Mouse (Mus musculus) kidney, embryonic 15.5 days (tissue): ENCODE measurements around the gene Pinlyp. TPM values are rescaled to one million over a fixed set of nuclear protein-coding genes. Genes with fewer than 3 reads are reported as not detected.

Experiments used
- ATAC-seq: fragments of 200-750 bp; cut with Nextera tagmentation; replicated peaks from 2 replicates; pipeline ENCODE4 v1.8.0; 2017; ENCODE audit warnings: moderate TSS enrichment; ENCODE audit not compliant: low FRiP score
- H3K27ac ChIP-seq: fragments of 300-500 bp; sonication (generic); 2 replicates; pipeline ENCODE4 v1.5.1; 2015; ENCODE audit warnings: mild to moderate bottlenecking, inconsistent platforms
- H3K27me3 ChIP-seq: fragments of 300-500 bp; sonication (generic); 2 replicates; pipeline ENCODE4 v1.6.1; 2015; ENCODE audit warnings: inconsistent platforms
- H3K36me3 ChIP-seq: fragments of 300-500 bp; sonication (generic); 2 replicates; pipeline ENCODE4 v1.6.1; 2015; ENCODE audit warnings: inconsistent platforms
- H3K4me1 ChIP-seq: fragments of 300-500 bp; sonication (generic); 2 replicates; pipeline ENCODE4 v1.6.1; 2015; ENCODE audit warnings: inconsistent platforms
- H3K4me2 ChIP-seq: fragments of 300-500 bp; sonication (generic); 2 replicates; pipeline ENCODE4 v1.6.1; 2015; ENCODE audit warnings: moderate library complexity, mild to moderate bottlenecking, inconsistent platforms
- H3K4me3 ChIP-seq: fragments of 300-500 bp; sonication (generic); replicated peaks from 2 replicates; pipeline ENCODE4 v1.5.1; 2015; ENCODE audit warnings: mild to moderate bottlenecking, inconsistent platforms
- H3K9ac ChIP-seq: fragments of 300-500 bp; sonication (generic); 2 replicates; pipeline ENCODE4 v1.6.1; 2015; ENCODE audit warnings: mild to moderate bottlenecking, inconsistent platforms
- H3K9me3 ChIP-seq: fragments of 300-500 bp; sonication (generic); replicated peaks from 2 replicates; pipeline ENCODE4 v1.6.1; 2016; ENCODE audit warnings: inconsistent platforms
- WGBS: fragments of 180-500 bp; shearing (Covaris S2); methylation state at CpG from one replicate; pipeline ENCODE4 v1.1.7; 2015; ENCODE audit warnings: mixed read lengths; 5-methylcytosine and 5-hydroxymethylcytosine counted together
- polyA plus RNA-seq: library from polyadenylated mRNA; unstranded; fragments of >200 nt; fragmentation: Nextera tagmentation; extraction: Ambion mirVana; gene quantifications from 2 replicates; pipeline ENCODE4 v1.2.1, GENCODE M21; 2015

Gene Pinlyp
- polyA plus RNA-seq, 1 experiment from 2014 or later: 0.31 TPM

GRCm38 (mm10) chr7:24584876-24585275 is 39.0 kb upstream of the Pinlyp start:
- Histone ChIP-seq H3K27me3 (peaks cover 26% of the 10 kb centered on the region), H3K4me1 (peaks cover 21% of the 10 kb centered on the region), H3K4me2 (no peak overlapping the region), H3K36me3 (no peaks in the 10 kb centered on the region), H3K9ac (no peak overlapping the region), H3K4me3 (no peak overlapping the region), H3K9me3 (0 out of 2 replicates have a peak, but pooled peaks cover 3% of the 10 kb centered on the region), H3K27ac (no peak overlapping the region)
- ATAC-seq: no peak
- WGBS: 94% methylated on average over 6 of the region's 6 CpGs

- Histone ChIP-seq H3K4me3 (no peak overlapping the region), H3K4me2 (no peak overlapping the region), H3K36me3 (peaks cover 7% of the 10 kb centered on the region), H3K9ac (no peak overlapping the region), H3K4me1 (peaks cover 10% of the 10 kb centered on the region; the same call in 1 of the 2 replicates), H3K27me3 (no peaks in the 10 kb centered on the region), H3K9me3 (no peaks in the 10 kb centered on the region), H3K27ac (no peak overlapping the region)
- 92% methylated on average over 10 of the region's 10 CpGs for WGBS
- no peak for ATAC-seq
Measured at GRCm38 (mm10) chr7:24577811-24578210, 31.9 kb upstream of the Pinlyp start.

GRCm38 (mm10) chr7:24574224-24574796 is 28.4 kb upstream of the Pinlyp start:
- Histone ChIP-seq H3K4me2 (no peak overlapping the region), H3K9me3 (no peaks in the 10 kb centered on the region), H3K36me3 (peaks cover 41% of the 10 kb centered on the region), H3K27me3 (no peaks in the 10 kb centered on the region), H3K27ac (no peak overlapping the region), H3K9ac (no peak overlapping the region), H3K4me3 (no peak overlapping the region), H3K4me1 (peaks cover 10% of the 10 kb centered on the region; the same call in 1 of the 2 replicates)
- peak; percentile 17; the same call in 1 of the 2 replicates for ATAC-seq
- 51% methylated on average over 12 of the region's 12 CpGs for WGBS

GRCm38 (mm10) chr7:24572455-24572854 is 26.5 kb upstream of the Pinlyp start:
- 62% methylated on average over 5 of the region's 5 CpGs for WGBS
- Histone ChIP-seq H3K36me3 (peaks cover 58% of the 10 kb centered on the region), H3K4me1 (peaks cover 10% of the 10 kb centered on the region; the same call in 1 of the 2 replicates)

DNA sequence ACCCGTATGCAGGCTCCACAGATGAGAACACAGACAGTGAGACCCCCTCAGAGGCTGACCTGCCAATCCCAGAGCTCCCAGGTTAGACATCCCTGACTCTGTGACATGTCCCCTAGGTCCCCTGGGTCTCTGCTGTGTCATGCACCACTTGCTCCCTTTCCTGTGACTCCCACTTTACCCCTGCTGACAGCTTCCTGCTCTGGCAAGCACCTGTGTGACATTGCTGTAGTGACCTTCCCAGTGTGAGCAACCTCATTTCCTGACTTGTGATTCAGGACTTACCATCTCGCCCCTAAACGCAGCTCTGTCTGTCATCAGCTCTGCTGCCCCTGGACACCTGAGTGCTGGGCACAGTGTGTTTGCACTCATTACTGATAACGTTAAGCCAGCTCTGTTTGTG is 25.2 kb upstream of the Pinlyp start:
- Histone ChIP-seq H3K9ac (no peak overlapping the region), H3K27ac (no peak overlapping the region), H3K9me3 (no peaks in the 10 kb centered on the region), H3K4me3 (no peak overlapping the region), H3K4me2 (no peak overlapping the region), H3K36me3 (peaks cover 72% of the 10 kb centered on the region), H3K27me3 (no peaks in the 10 kb centered on the region), H3K4me1 (peaks cover 10% of the 10 kb centered on the region; the same call in 1 of the 2 replicates)
- no peak for ATAC-seq
- WGBS: 77% methylated on average over 4 of the region's 4 CpGs

More at GRCm38 (mm10) chr7:24572455-24572854, 26.5 kb upstream of the Pinlyp start:
- Histone ChIP-seq H3K27ac (no peak overlapping the region), H3K4me3 (no peak overlapping the region), H3K4me2 (no peak overlapping the region), H3K9me3 (no peaks in the 10 kb centered on the region), H3K27me3 (no peaks in the 10 kb centered on the region), H3K9ac (no peak overlapping the region)
- no peak for ATAC-seq

- WGBS: 91% methylated on average over 4 of the region's 4 CpGs
- Histone ChIP-seq H3K9ac (no peak overlapping the region), H3K36me3 (peaks cover 93% of the 10 kb centered on the region)
Measured at GRCm38 (mm10) chr7:24568512-24568911, 22.6 kb upstream of the Pinlyp start.

DNA sequence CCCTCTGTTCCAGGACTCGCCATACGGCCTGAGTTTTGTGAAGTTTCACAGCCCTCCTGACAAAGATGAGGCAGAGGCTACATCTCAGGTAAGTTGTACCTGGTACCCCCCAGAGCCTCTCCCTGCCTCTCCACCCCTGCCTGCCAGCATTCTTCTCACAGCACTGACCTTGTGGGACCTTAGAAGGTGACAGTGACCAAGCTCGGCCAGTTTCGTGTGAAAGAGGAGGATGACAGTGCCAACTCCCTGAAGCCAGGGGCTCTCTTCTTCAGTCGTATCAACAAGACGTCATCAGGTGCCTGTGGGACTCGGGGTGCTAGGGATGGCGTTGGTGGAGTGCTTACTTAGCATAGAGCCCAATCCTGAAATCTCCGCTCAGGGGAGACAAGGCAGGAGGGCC is 20.3 kb upstream of the Pinlyp start:
- H3K4me1 ChIP-seq: peaks cover 7% of the 10 kb centered on the region; the same call in 1 of the 2 replicates
- no peak overlapping the region for H3K4me3 ChIP-seq
- peaks cover 88% of the 10 kb centered on the region for H3K36me3 ChIP-seq
- 92% methylated on average over 9 of the region's 9 CpGs for WGBS
- no peak overlapping the region for H3K9ac ChIP-seq
- H3K4me2 ChIP-seq: no peak overlapping the region
- no peak for ATAC-seq
- H3K27me3 ChIP-seq: no peaks in the 10 kb centered on the region
- H3K27ac ChIP-seq: no peak overlapping the region
- no peaks in the 10 kb centered on the region for H3K9me3 ChIP-seq

More at GRCm38 (mm10) chr7:24568512-24568911, 22.6 kb upstream of the Pinlyp start:
- Histone ChIP-seq H3K27ac (no peak overlapping the region), H3K4me2 (no peak overlapping the region), H3K4me3 (no peak overlapping the region), H3K9me3 (no peaks in the 10 kb centered on the region), H3K27me3 (no peaks in the 10 kb centered on the region), H3K4me1 (peaks cover 4% of the 10 kb centered on the region; the same call in 1 of the 2 replicates)
- ATAC-seq: no peak

DNA sequence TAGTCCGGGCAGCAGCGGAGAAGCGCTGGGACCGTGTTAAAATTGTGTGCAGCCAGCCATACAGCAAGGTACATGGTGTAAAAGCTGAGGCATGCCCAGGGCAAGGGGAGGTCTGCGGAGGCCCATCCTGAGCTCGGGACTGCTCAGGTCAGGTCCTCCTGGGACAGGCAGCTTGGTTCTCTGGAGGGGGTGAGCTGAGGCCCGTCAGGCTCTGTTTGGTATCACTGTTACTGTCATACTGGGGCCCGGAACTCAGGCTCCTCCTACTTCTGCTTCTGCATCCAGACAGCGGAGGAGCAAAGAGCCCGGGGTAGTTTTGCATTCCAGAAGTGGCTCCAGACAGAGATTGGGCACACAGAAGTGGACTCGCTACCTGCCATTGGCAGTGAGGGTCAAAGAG is 19.7 kb upstream of the Pinlyp start:
- ATAC-seq: no peak
- Histone ChIP-seq H3K27ac (no peak overlapping the region), H3K4me3 (no peak overlapping the region), H3K36me3 (peaks cover 89% of the 10 kb centered on the region), H3K9me3 (no peaks in the 10 kb centered on the region), H3K4me2 (no peak overlapping the region), H3K27me3 (no peaks in the 10 kb centered on the region), H3K4me1 (peaks cover 7% of the 10 kb centered on the region; the same call in 1 of the 2 replicates), H3K9ac (no peak overlapping the region)
- 89% methylated on average over 11 of the region's 11 CpGs for WGBS

GRCm38 (mm10) chr7:24564607-24565265 is 18.8 kb upstream of the Pinlyp start:
- H3K4me3 ChIP-seq: no peak overlapping the region
- peaks cover 7% of the 10 kb centered on the region; the same call in 1 of the 2 replicates for H3K4me1 ChIP-seq
- ATAC-seq: no peak
- no peaks in the 10 kb centered on the region for H3K27me3 ChIP-seq
- WGBS: 65% methylated on average over 6 of the region's 6 CpGs
- H3K36me3 ChIP-seq: peaks cover 89% of the 10 kb centered on the region
- H3K9ac ChIP-seq: no peak overlapping the region
- H3K9me3 ChIP-seq: no peaks in the 10 kb centered on the region
- no peak overlapping the region for H3K4me2 ChIP-seq
- no peak overlapping the region for H3K27ac ChIP-seq

- Histone ChIP-seq H3K4me2 (no peak overlapping the region), H3K4me1 (peaks cover 7% of the 10 kb centered on the region; the same call in 1 of the 2 replicates), H3K9ac (no peak overlapping the region), H3K4me3 (no peak overlapping the region), H3K36me3 (peaks cover 90% of the 10 kb centered on the region), H3K27me3 (no peaks in the 10 kb centered on the region), H3K27ac (no peak overlapping the region), H3K9me3 (no peaks in the 10 kb centered on the region)
- 0 out of 2 replicates have a peak, but pooled peaks have one; percentile 4 for ATAC-seq
- WGBS: 82% methylated on average over 4 of the region's 4 CpGs
Measured at GRCm38 (mm10) chr7:24563837-24564206, 17.9 kb upstream of the Pinlyp start.

DNA sequence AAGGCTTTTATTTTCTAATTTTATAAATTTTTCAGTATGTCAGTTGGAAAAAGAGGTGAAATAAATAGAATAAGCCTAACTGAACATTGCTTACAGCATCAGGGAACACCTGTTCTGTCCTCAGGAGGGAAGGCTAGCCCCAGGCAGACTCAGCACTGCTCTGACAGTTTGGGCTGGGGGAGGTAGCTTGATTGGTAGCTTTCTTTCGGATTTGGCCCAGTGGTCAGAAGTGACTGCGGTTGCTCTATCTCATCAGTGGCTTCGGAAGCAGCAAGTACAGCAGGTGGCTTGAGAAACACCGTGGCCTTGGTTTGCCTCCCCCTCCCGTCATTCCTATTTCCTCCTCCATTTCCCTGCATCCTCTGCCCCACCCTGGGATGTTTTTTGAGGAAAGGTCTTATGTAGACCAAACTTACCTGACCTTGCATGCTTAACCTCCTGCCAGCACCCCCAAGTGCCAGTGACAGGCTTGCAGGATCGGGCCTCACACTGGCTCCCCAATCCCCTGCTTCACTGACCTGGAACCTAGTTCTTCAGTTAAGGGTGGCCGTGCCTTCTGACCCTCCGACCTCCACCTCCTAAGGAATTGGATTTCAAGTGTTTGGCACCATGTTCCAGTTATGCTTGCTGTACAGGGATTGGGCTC is 17.4 kb upstream of the Pinlyp start:
- Histone ChIP-seq H3K4me3 (no peak overlapping the region), H3K4me1 (peaks cover 7% of the 10 kb centered on the region; the same call in 1 of the 2 replicates), H3K27ac (no peak overlapping the region; the same call in 1 of the 2 replicates), H3K27me3 (no peaks in the 10 kb centered on the region), H3K4me2 (no peak overlapping the region), H3K9ac (no peak overlapping the region), H3K36me3 (peaks cover 90% of the 10 kb centered on the region), H3K9me3 (no peaks in the 10 kb centered on the region)
- ATAC-seq: peak; percentile 19; the same call in 1 of the 2 replicates
- 49% methylated on average over 8 of the region's 8 CpGs for WGBS

DNA sequence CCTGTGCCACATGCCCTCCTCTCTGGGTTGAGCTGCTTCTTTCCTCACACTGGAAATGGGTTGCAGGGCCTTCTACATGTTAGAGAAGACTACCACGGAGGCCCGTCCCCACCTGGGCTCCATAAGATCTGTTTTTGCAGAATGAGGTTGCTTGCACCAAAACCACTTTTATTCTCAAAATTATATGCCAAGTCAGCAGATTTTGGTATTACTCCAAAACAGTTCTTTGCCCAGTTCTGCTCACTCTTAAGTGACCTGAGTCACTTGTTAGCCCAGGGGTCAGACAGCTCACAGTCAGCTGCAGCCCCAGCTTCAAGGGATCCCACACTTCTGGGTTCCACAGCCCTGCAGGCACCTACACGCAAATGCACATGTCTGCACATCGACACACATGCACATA is 15.5 kb upstream of the Pinlyp start:
- WGBS: 87% methylated on average over 4 of the region's 4 CpGs
- Histone ChIP-seq H3K4me2 (no peak overlapping the region), H3K27me3 (no peaks in the 10 kb centered on the region), H3K4me1 (peaks cover 7% of the 10 kb centered on the region; the same call in 1 of the 2 replicates), H3K9me3 (no peaks in the 10 kb centered on the region), H3K27ac (no peak overlapping the region), H3K9ac (no peak overlapping the region), H3K36me3 (peaks cover 85% of the 10 kb centered on the region), H3K4me3 (no peak overlapping the region)
- ATAC-seq: no peak
